Mouse (Mus musculus) cerebellum, adult 2 months (tissue): Measurements from ENCODE around the gene Sh2d1b2.
"Not testable (repeated sequence)": the region's sequence is repeated elsewhere in the genome, so short reads cannot be mapped to it uniquely, and the experiment has no call there.

Experiments
- CTCF ChIP-seq: fragments of 200-500 bp; IDR thresholded peaks from 2 replicates; pipeline ENCODE4 v1.5.1; 2011; ENCODE audit warnings: low read depth, mild to moderate bottlenecking, control low read depth, low read length, moderate library complexity, borderline replicate concordance; ENCODE audit not compliant: insufficient read depth
- POLR2A ChIP-seq: fragments of 200-500 bp; IDR thresholded peaks from 2 replicates; pipeline ENCODE4 v1.6.1; 2011; ENCODE audit warnings: low read length, control low read depth, borderline replicate concordance; ENCODE audit not compliant: insufficient read depth

DNA sequence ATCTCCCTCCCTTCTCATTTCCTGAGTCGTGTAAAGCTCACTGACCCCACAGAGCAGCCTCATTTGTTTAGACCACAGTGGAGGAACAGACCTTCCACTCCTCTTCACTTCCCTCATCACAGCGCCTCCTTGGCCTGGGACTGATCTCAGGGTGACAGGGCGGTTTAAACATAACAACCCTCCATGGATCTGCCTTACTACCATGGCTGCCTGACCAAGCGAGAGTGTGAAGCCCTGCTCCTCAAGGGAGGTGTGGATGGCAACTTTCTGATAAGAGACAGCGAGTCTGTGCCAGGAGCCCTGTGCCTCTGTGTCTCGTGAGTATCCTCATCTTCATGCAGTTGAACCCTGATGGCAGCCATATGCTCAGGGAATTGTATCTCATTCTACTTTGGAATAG is at the start of gene Sh2d1b2:
- TF ChIP-seq POLR2A, CTCF: not testable (repeated sequence)
